Mouse (Mus musculus) heart, postnatal 0 days (tissue): ENCODE measurements at regions not wholly inside any gene's neighbourhood (a gene's known extent, or its start where the extent isn't known, plus 50 kb on each side); places are given as distances from the start of the nearest gene placed in this dataset.

Source experiments
- CTCF ChIP-seq: IDR thresholded peaks from 2 replicates; pipeline ENCODE4 v1.5.1; 2016; ENCODE audit warnings: antibody characterized with exemption, control low read depth, low read depth
- EP300 ChIP-seq: IDR thresholded peaks from 2 replicates; pipeline ENCODE4 v1.6.1; 2016; ENCODE audit warnings: antibody characterized with exemption, low read depth

- TF ChIP-seq EP300 = no peak
- no peak for TF ChIP-seq CTCF
Observed at GRCm38 (mm10) chr2:123068809-123069208, 303.8 kb downstream of the Sqor start.
